Mouse (Mus musculus) erythroblast, embryonic 14.5 days (primary cell): ENCODE results near the gene Naa15.
A peak's percentile ranks its signal among the peaks of the same experiment; 100 is the strongest.

Experiments used
- GATA1 ChIP-seq: IDR thresholded peaks from 2 replicates; pipeline ENCODE4 v1.6.1; 2012; ENCODE audit warnings: low read length, inconsistent platforms, mixed read lengths
- TAL1 ChIP-seq: IDR thresholded peaks from 3 replicates; pipeline ENCODE4 v1.6.1; 2012; ENCODE audit warnings: low read length, inconsistent platforms, mixed read lengths

GRCm38 (mm10) chr3:51387134-51387451 is 27.9 kb upstream of the Naa15 start:
- TF ChIP-seq GATA1 (peak; percentile 43; the same call in 1 of the 2 replicates), TAL1 (no peak)
